Mouse (Mus musculus) testis, adult 2 months (tissue): ENCODE measurements around the gene Lrfn3.

ENCODE experiments used
- CTCF ChIP-seq: fragments of 200-500 bp; IDR thresholded peaks from 2 replicates; pipeline ENCODE4 v1.5.1; 2012; ENCODE audit warnings: low read depth, mild to moderate bottlenecking, inconsistent platforms, low read length, moderate library complexity; ENCODE audit not compliant: control insufficient read depth, insufficient read depth, insufficient replicate concordance
- POLR2A ChIP-seq: fragments of 200-500 bp; IDR thresholded peaks from 2 replicates; pipeline ENCODE4 v1.6.1; 2012; ENCODE audit warnings: low read depth, mild to moderate bottlenecking, inconsistent platforms, low read length, moderate library complexity; ENCODE audit not compliant: control insufficient read depth

DNA sequence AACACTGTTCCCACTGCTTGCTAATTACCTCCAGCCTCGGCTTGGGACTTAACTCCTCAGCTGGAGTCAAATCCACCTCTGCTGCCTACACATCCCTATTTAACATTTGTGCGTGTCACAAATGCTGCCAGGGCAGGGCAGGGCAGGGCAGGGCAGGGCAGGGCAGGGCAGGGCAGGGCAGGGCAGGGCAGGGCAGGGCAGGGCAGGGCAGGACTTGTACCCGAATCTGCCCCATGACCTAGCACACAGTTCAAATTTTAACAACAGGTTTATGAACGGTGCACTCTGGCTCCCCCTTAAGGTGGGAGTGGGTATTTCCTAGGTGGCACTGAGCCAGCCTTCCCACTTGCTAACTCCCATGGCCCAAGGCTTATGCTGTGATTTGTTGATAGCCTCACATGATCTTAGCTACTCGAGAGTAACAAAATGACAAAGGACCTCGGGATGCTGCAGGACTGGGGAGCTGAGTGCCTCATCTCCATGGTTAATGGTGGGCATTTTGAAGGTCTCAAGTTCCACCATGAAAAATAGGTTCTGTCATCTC lies 9.2 kb downstream of the Lrfn3 start:
- TF ChIP-seq CTCF = peak; percentile 80; the same call in 1 of the 2 replicates
- TF ChIP-seq POLR2A = no peak
